Mouse (Mus musculus): ENCODE results near the gene Rhox4e.
"Not testable (repeated sequence)": the region's sequence is repeated elsewhere in the genome, so short reads cannot be mapped to it uniquely, and the experiment has no call there.

The Rhox4e gene

DNA sequence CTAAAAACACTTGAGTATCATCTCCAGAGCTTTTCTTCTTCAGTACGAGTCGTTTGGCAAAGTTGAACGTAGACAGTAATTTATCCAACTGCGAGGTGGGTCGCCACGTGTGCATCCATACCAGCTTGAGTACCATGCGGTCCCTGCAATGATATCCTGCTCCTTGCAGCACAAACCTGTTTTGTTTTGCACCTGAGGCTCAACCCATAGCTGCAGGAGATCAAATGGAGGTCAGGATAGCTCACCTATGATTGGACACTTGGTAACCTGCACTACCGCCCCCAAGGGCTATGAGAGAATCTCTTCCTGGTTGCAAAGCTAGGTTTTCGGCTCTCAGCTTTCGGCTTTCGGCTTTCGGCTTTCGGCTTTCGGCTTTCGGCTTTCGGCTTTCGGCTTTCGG is at the start of gene Rhox4e:
Gene Rhox4e (plus strand): TSS at position 301 of the 400 bp plus-strand sequence.
- not testable (repeated sequence) for DNase-seq

DNA sequence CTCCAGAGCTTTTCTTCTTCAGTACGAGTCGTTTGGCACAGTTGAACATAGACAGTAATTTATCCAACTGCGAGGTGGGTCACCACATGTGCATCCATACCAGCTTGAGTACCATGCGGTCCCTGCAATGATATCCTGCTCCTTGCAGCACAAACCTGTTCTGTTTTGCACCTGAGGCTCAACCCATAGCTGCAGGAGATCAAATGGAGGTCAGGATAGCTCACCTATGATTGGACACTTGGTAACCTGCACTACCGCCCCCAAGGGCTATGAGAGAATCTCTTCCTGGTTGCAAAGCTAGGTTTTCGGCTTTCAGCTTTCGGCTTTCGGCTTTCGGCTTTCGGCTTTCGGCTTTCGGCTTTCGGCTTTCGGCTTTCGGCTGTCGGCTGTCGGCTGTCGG is 43.2 kb upstream of the Rhox4e start, which contains the start of gene Rhox4d:
Gene Rhox4d (plus strand): TSS at position 301 of the 400 bp plus-strand sequence.
- DNase-seq = not testable (repeated sequence)

DNA sequence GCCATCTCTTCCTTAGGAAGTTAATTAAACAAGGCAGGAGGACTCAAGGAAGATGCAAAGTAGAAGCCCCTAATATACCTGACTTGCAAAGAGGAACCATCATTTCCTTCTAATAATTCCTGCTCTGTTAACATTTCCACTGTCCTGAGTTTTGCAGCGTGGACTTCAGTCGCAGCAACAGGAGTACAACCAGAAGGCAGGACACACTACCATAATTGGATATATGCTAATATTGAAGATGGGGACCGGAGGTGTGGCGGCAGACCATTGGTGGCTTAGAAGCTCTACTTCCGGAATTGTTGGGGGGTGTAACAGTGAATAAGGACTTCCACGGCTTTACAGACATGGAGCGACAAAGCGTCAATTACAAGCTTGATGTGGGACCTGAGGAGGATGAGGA is 27.1 kb upstream of the Rhox4e start, which contains the start of gene Rhox2e:
Gene Rhox2e (plus strand): TSS at position 301 of the 400 bp plus-strand sequence.
- DNase-seq = not testable (repeated sequence)

DNA sequence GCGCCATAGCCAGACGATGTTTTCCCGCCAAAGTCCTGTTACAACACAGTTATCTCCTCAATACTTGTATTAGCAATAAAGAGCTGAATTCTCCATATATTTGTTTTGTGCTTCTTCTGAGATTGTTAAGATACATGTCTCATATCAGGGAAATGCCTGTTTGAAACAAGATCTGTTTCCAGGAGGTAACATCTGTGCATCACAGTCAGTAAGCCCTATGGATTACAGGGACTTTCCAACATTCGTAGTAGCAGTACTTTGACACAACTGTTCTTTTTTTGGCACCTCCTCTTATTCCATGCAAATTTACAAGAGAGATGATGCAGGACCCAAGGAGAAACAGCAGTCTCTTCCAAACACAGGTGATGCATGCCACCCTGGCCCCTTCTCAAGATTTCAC is 15.5 kb upstream of the Rhox4e start, which contains the start of gene Rhox3e:
Gene Rhox3e (plus strand): TSS at position 301 of the 400 bp plus-strand sequence.
- DNase-seq = not testable (repeated sequence)

DNA sequence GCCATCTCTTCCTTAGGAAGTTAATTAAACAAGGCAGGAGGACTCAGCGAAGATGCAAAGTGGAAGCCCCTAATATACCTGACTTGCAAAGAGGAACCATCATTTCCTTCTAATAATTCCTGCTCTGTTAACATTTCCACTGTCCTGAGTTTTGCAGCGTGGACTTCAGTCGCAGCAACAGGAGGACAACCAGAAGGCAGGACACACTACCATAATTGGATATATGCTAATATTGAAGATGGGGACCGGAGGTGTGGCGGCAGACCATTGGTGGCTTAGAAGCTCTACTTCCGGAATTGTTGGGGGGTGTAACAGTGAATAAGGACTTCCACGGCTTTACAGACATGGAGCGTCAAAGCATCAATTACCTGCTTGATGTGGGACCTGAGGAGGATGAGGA is 13.9 kb downstream of the Rhox4e start, which contains the start of gene Rhox2f:
Gene Rhox2f (plus strand): TSS at position 301 of the 400 bp plus-strand sequence.
- DNase-seq = not testable (repeated sequence)

DNA sequence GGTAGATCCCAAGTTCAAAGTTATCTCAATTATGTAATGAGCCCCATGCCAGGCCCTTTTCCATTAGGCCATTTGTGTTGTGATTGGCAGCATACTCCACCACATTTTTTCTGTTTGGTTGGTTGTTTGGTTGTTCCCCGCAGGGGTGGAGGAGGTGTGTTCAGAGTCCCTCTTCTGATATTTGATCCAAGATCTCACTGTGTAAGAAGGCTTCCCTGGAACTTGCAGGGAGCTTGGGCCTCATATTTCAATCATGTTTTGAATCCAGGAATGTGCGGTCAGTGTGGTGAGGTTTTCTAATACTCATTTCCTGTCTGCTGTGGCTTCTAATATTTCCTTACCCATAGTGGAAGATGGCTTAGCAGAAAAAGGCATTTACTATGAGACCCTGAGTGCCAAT is 15.4 kb downstream of the Rhox4e start:
- not testable (repeated sequence) for DNase-seq

DNA sequence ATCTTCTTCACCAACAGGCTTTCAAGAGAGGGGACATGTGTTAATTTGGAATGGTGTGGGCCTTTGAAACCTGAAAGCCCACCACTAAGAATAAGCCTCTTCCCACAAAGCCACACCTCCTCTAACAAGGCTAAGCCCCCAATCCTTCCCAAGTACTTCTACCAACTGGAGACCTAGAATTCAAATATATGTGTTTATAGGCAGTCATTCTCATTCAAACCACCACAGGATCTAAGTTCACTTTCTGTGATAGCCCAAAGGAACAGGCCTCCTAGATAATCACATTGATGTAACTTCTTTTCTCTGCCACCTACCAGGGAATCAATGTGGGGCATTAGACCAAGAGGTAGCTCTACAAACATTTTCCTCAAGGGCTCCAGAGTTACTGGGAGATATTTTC is 23.5 kb downstream of the Rhox4e start, which contains the start of gene Rhox3f:
Gene Rhox3f (plus strand): TSS at position 301 of the 400 bp plus-strand sequence.
- not testable (repeated sequence) for DNase-seq

DNA sequence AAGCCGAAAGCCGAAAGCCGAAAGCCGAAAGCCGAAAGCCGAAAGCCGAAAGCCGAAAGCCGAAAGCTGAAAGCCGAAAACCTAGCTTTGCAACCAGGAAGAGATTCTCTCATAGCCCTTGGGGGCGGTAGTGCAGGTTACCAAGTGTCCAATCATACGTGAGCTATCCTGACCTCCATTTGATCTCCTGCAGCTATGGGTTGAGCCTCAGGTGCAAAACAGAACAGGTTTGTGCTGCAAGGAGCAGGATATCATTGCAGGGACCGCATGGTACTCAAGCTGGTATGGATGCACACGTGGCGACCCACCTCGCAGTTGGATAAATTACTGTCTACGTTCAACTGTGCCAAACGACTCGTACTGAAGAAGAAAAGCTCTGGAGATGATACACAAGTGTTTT is 50.4 kb downstream of the Rhox4e start, which contains the start of gene Rhox4f:
Gene Rhox4f (minus strand): TSS at position 101 of the 400 bp plus-strand sequence.
- not testable (repeated sequence) for DNase-seq

All from thymus, postnatal 36 days (tissue).